Mouse (Mus musculus): ENCODE measurements at regions not wholly inside any gene's neighbourhood (a gene's known extent, or its start where the extent isn't known, plus 50 kb on each side); places are given as distances from the start of the nearest gene placed in this dataset.

DNA sequence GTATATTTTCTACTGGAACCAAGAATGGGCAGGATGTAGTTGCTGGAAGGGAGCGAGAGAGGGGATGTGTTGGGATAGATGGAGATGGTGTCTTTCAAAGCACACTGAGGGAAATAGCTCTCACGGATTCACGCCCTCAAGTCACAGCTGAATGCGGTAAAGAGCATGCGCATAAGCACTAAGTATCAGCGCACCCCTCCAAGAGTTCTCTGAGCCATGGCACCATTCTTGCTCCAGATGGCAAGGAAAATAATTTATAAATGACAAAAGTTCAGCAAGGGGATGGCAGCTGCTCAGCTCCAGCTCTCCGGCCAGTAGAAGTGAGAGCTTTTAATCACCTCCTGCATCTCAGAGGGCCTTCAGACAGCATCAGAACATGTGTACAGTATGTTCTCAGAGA is 329.4 kb downstream of the Gm11361 start:
- TF ChIP-seq MAFK (IDR thresholded peaks at IDR 0.05; ENCODE audit: insufficient read depth, low read depth, low read length) = no peak
- no peak for TF ChIP-seq HCFC1 (IDR thresholded peaks at IDR 0.05; ENCODE audit: borderline replicate concordance, insufficient read depth, low read length)
- no peak for TF ChIP-seq ZNF384 (IDR thresholded peaks at IDR 0.05; ENCODE audit: low read depth, low read length)
- TF ChIP-seq ZC3H11A (IDR thresholded peaks at IDR 0.05; ENCODE audit: borderline replicate concordance, low read depth, low read length) = no peak

Measured in ES-E14 (cell line).